Mouse (Mus musculus) midbrain, postnatal 0 days (tissue): ENCODE results near the gene Adam12. TPM values are rescaled to one million over a fixed set of nuclear protein-coding genes. Genes with fewer than 3 reads are reported as not detected.

Source experiments
- ATAC-seq: fragments of 200-750 bp; cut with Nextera tagmentation; 2 replicates; pipeline ENCODE4 v1.8.0; 2017; ENCODE audit warnings: moderate number of reproducible peaks, mild to moderate bottlenecking, moderate TSS enrichment, moderate library complexity; ENCODE audit not compliant: low FRiP score
- DNase-seq: peaks from one replicate; pipeline ENCODE4 v3.0.0-alpha.2; 2015; ENCODE audit warnings: low spot score
- H3K27ac ChIP-seq: fragments of 300-500 bp; sonication (generic); 2 replicates; pipeline ENCODE4 v1.5.1; 2014; ENCODE audit warnings: low read depth, mild to moderate bottlenecking, low read length, mixed read lengths
- H3K27me3 ChIP-seq: fragments of 300-500 bp; sonication (generic); 2 replicates; pipeline ENCODE4 v1.6.1; 2014; ENCODE audit warnings: low read length, control low read depth, mixed read lengths; ENCODE audit not compliant: insufficient read depth
- H3K36me3 ChIP-seq: fragments of 300-500 bp; sonication (generic); 2 replicates; pipeline ENCODE4 v1.6.1; 2014; ENCODE audit warnings: low read length, control low read depth, mixed read lengths; ENCODE audit not compliant: insufficient read depth
- H3K4me1 ChIP-seq: fragments of 300-500 bp; sonication (generic); 2 replicates; pipeline ENCODE4 v1.6.1; 2014; ENCODE audit warnings: mild to moderate bottlenecking, control low read depth, antibody characterized with exemption, low read length, mixed read lengths; ENCODE audit not compliant: insufficient read depth
- H3K4me2 ChIP-seq: fragments of 300-500 bp; sonication (generic); 2 replicates; pipeline ENCODE4 v1.6.1; 2014; ENCODE audit warnings: low read depth, mild to moderate bottlenecking, low read length, mixed read lengths; ENCODE audit not compliant: poor library complexity, severe bottlenecking
- H3K4me3 ChIP-seq: fragments of 300-500 bp; sonication (generic); 2 replicates; pipeline ENCODE4 v1.5.1; 2014; ENCODE audit warnings: low read depth, mild to moderate bottlenecking, low read length, moderate library complexity
- H3K9ac ChIP-seq: fragments of 300-500 bp; sonication (generic); replicated peaks from 2 replicates; pipeline ENCODE4 v1.6.1; 2014; ENCODE audit warnings: mild to moderate bottlenecking, low read length, moderate library complexity, mixed read lengths; ENCODE audit not compliant: poor library complexity, severe bottlenecking
- H3K9me3 ChIP-seq: fragments of 300-500 bp; sonication (generic); 2 replicates; pipeline ENCODE4 v1.6.1; 2016; ENCODE audit warnings: low read length, control low read depth
- CTCF ChIP-seq: IDR thresholded peaks from 2 replicates; pipeline ENCODE4 v1.5.1; 2016; ENCODE audit warnings: antibody characterized with exemption, mild to moderate bottlenecking
- WGBS: fragments of 180-500 bp; shearing (Covaris S2); extraction: QIAGEN DNeasy Blood & Tissue Kit; methylation state at CpG from one replicate; pipeline ENCODE4 v1.1.7; 2014; 5-methylcytosine and 5-hydroxymethylcytosine counted together
- polyA plus RNA-seq: library from polyadenylated mRNA; unstranded; fragments of >200 nt; fragmentation: Nextera tagmentation; extraction: Ambion mirVana; gene quantifications from 2 replicates; pipeline ENCODE4 v1.2.1, GENCODE M21; 2015
- total RNA-seq: library from RNA; depleted of rRNA; stranded (reverse); fragments of >200 nt; gene quantifications from 2 replicates; pipeline ENCODE4 v1.2.3, GENCODE M21; 2014

Adam12 gene
- total and polyA plus RNA-seq, 2 experiments from 2014 or later, result 3.5 to 12.8 TPM

GRCm38 (mm10) chr7:134223444-134224161, 8.3 kb downstream of the Adam12 start:
- TF ChIP-seq CTCF, result peak; percentile 90
- Histone ChIP-seq H3K27me3 (peaks cover 5% of the 10 kb centered on the region; the same call in 1 of the 2 replicates), H3K4me2 (peak overlapping the region; percentile 99), H3K9ac (no peak overlapping the region), H3K4me3 (peak overlapping the region; percentile 70), H3K4me1 (peaks cover 7% of the 10 kb centered on the region), H3K9me3 (no peaks in the 10 kb centered on the region), H3K27ac (no peak overlapping the region), H3K36me3 (no peaks in the 10 kb centered on the region)
- peak; percentile 88 for DNase-seq
- 29% methylated on average over 16 of the region's 16 CpGs for WGBS
- no peak for ATAC-seq

GRCm38 (mm10) chr7:134207956-134208355, 24.0 kb downstream of the Adam12 start:
- no peaks in the 10 kb centered on the region for H3K27me3 ChIP-seq
- no peaks in the 10 kb centered on the region for H3K4me1 ChIP-seq
- no peak overlapping the region for H3K27ac ChIP-seq
- no peak overlapping the region for H3K9ac ChIP-seq
- H3K9me3 ChIP-seq, result no peaks in the 10 kb centered on the region
- ATAC-seq (no peak), DNase-seq (peak; percentile 81)
- WGBS, result 65% methylated on average over 10 of the region's 10 CpGs
- TF ChIP-seq CTCF, result no peak
- no peak overlapping the region for H3K4me3 ChIP-seq
- H3K36me3 ChIP-seq, result no peaks in the 10 kb centered on the region
- no peak overlapping the region for H3K4me2 ChIP-seq

DNA sequence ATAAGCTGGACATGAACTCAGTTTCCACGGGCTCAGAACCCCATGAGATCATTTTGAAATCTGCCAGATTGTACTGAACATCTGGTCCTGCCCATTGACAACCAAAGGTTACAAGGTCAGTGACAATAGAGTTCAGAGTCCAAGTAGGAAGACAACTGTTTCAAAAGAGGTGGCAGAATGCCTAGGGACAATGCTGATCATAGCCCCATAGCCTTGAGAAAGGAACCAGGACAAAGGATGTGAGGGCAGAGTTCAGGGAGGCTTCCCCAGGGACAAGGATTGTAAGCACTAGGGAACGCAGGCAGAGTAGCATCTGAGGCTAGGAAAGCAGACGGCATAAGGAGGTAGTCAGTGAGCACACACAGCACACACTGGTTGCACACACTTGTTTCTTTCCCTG, 38.9 kb downstream of the Adam12 start:
- 37% methylated on average over 3 of the region's 3 CpGs for WGBS
- H3K9me3 ChIP-seq, result no peaks in the 10 kb centered on the region
- no peak overlapping the region for H3K4me3 ChIP-seq
- no peak overlapping the region for H3K9ac ChIP-seq
- no peaks in the 10 kb centered on the region for H3K4me1 ChIP-seq
- no peaks in the 10 kb centered on the region for H3K36me3 ChIP-seq
- H3K27me3 ChIP-seq, result no peaks in the 10 kb centered on the region
- no peak overlapping the region for H3K27ac ChIP-seq
- DNase-seq (no peak), ATAC-seq (no peak)
- H3K4me2 ChIP-seq, result no peak overlapping the region
- TF ChIP-seq CTCF, result no peak

GRCm38 (mm10) chr7:134190101-134190500, 41.8 kb downstream of the Adam12 start:
- 81% methylated on average over 6 of the region's 6 CpGs for WGBS
- H3K27ac ChIP-seq, result no peak overlapping the region

DNA sequence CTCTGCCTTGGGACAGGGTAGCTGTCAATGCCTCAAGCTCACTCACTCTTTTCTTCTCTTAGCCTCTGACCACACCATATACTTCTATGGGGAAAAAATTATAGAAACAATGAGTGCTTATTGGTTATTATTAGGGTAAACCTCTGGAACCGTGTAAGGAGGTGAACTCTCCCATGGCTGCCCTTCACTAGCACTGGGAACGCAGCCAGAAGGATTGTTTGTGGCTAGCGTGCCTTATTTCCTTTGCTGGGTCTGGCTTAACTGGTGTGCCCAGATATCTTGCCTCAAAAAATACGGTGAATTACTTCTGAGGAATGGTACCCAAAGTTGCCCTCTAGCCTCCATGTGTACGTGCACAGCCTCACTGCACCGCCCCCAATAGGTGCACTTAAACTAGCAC, 43.4 kb downstream of the Adam12 start:
- Histone ChIP-seq H3K27ac (no peak overlapping the region), H3K4me1 (no peaks in the 10 kb centered on the region), H3K4me2 (no peak overlapping the region), H3K4me3 (no peak overlapping the region), H3K9ac (no peak overlapping the region), H3K27me3 (no peaks in the 10 kb centered on the region), H3K36me3 (no peaks in the 10 kb centered on the region), H3K9me3 (no peaks in the 10 kb centered on the region)
- no peak for TF ChIP-seq CTCF
- DNase-seq (no peak), ATAC-seq (no peak)
- 71% methylated on average over 6 of the region's 6 CpGs for WGBS

More at GRCm38 (mm10) chr7:134190101-134190500, 41.8 kb downstream of the Adam12 start:
- Histone ChIP-seq H3K4me1 (no peaks in the 10 kb centered on the region), H3K4me2 (no peak overlapping the region), H3K27me3 (no peaks in the 10 kb centered on the region), H3K36me3 (no peaks in the 10 kb centered on the region), H3K9ac (no peak overlapping the region), H3K9me3 (no peaks in the 10 kb centered on the region), H3K4me3 (no peak overlapping the region)
- TF ChIP-seq CTCF, result no peak
- DNase-seq, result no peak
- no peak for ATAC-seq

DNA sequence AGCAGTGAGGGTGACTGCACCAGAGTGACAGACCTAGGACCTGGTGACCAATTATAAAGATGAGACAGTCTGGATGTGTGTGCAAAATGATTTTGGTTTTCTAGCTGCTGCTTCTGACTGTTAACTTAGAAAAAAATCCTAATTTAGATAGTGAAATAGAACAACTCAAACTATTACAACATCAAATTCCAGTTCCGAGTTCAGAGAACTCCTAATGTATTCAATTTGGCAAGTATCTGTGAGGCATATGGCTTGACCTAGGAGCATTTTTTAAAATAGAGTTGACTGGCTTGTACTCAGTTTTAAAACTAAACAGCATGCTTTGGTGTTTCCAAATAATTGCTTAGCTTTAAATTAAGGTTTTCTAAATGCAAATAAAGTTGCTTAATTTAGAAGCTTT, 44.0 kb downstream of the Adam12 start:
- no peak for ATAC-seq
- Histone ChIP-seq H3K9ac (no peak overlapping the region), H3K9me3 (no peaks in the 10 kb centered on the region), H3K4me1 (no peaks in the 10 kb centered on the region), H3K27me3 (no peaks in the 10 kb centered on the region), H3K4me2 (no peak overlapping the region), H3K36me3 (no peaks in the 10 kb centered on the region), H3K4me3 (no peak overlapping the region), H3K27ac (no peak overlapping the region)
- WGBS, result 58% methylated on average over 1 of the region's 1 CpGs
- no peak for DNase-seq
- no peak for TF ChIP-seq CTCF
